Mouse (Mus musculus) embryonic stem cell, embryonic (primary cell): ENCODE data around the gene Jmjd8.

Source experiments
- CTCF ChIA-PET, 4 experiments: fragments of 300-600 bp in 2 of 4; fragments of 350-600 bp in 2 of 4; sonication (Branson Sonifier 250); formaldehyde crosslinking; loops; one replicate each; lab custom pipeline; 2022; ENCODE audit warnings: inconsistent platforms in 2 of 4; lab: Charles Lee
- POLR2A ChIA-PET, 4 experiments: fragments of 300-600 bp in 2 of 4; fragments of 350-600 bp in 2 of 4; sonication (Branson Sonifier 250); formaldehyde crosslinking; loops; one replicate each; lab custom pipeline; 2022; ENCODE audit warnings: antibody characterized with exemption in 4 of 4, inconsistent platforms in 1 of 4; lab: Charles Lee

The Jmjd8 gene

DNA sequence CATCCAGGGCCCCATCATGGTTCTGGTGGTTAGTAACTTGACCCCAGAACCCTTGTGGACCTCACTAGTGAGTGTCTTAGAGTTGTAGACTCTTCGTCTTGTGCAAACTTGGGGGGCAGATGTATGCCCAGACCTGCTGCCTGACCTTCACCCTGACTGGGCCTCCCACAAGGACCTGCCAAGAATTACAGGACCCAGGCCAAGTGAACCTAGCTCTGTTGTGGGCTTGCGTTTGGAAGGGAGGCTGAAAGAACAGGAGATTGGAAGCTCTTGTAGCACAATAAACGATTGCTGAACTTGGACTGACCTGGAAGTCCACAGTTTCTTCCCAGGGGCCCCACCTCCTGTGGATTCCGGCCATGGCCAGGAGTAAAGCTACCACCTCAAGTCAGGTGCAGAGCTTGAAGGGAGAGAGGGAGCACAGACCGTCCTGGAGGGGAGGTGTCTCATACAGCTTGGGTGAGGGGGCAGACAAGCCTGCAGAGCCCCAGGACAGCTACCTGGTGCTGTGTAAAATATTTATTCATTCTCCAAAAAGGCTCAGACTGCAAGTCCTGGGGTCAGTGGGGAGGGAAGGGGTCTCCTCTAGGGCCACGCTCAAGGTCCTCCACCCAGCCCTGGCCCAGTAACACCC is 5.4 kb downstream of the Jmjd8 start:
- ChIA-PET CTCF (interaction anchor here in 3 of 4 experiments (1.0 to 2.1 kb wide), 7 partner anchors 10 to 266 kb away, joined by 3 to 7 read pairs (median 5); partner anchors contain the start of gene Rhot2 (in 2 of the 3)), POLR2A (interaction anchor here in 3 of 4 experiments (0.7 to 9.2 kb wide), 60 partner anchors 8 to 1098 kb away, joined by 3 to 114 read pairs (median 8); partner anchors contain the start of genes Mcrip2 (in 3 of the 3), Rhot2 (in 3 of the 3), Wdr24 (in 3 of the 3) and Wdr90 (in 3 of the 3))

DNA sequence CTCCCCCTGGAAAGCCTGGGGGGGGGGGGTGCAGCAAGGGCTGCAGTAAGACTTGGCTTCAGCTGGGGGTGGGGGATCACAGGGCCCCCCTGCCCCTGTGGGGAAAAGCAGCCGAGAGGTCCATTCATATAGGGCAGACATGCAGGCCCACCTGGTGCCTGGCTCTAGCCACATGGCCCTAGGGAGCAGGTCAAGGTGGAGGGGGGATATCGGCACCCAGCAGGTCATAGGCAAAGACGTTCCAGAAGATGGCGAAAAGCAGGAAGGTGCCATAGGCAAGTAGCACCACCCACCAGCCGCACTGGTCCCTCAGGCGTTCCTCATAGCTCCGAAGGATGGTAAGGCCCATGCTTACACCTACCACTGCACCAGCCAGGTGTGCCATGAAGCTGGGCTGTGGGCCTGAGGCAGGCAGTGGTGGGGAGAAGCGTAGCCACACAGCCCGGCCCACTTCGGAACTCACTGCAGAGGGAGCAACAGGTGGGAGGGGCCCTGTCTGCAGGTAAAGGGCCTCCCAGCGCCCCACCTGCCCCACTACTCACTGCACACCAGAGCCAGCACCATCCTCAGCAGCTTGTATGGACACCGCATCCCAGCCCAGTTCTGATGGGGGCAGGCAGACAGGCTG is 6.0 kb downstream of the Jmjd8 start:
- POLR2A ChIA-PET, result interaction anchor here in 2 of 4 experiments (0.7 to 9.2 kb wide), 16 partner anchors 10 to 398 kb away, joined by 3 to 114 read pairs (median 19); partner anchors contain the start of genes Mcrip2 (in 2 of the 2), Rhot2 (in 2 of the 2), Wdr24 (in 2 of the 2) and Gm20683 (in 1 of the 2)
- CTCF ChIA-PET, result interaction anchor here in 1 of 4 experiments (1.2 to 1.4 kb wide), 2 partner anchors 34 to 111 kb away, joined by 3 read pairs; no protein-coding TSS in a partner anchor

DNA sequence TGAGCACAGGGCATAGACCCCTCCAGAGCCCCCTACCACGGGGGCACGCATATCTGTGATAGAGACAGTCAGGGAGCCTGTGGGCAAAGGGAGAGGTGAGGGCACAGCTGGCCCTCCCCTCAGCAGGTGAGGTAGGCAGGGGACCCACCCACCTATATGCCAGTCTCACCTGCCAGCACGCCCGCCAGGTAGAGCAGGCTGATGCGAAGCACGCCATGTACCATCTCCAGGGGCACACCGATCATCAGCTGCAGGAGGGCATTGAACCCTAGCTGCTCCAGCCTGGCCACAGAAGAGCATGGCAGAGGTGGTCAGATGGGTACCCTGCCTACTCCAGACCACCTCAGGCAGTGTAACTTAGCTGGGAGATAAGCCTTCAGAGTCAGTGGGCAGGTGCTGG is 6.6 kb downstream of the Jmjd8 start:
- ChIA-PET CTCF (interaction anchor here in 1 of 4 experiments (1.2 kb wide), 1 partner anchor 34 kb away, joined by 3 read pairs; no protein-coding TSS in a partner anchor), POLR2A (interaction anchor here in 2 of 4 experiments (2.5 to 9.2 kb wide), 7 partner anchors 9 to 32 kb away, joined by 6 to 114 read pairs (median 44); partner anchors contain the start of genes Rhot2 (in 2 of the 2), Gm20683 (in 1 of the 2), Mcrip2 (in 1 of the 2) and Wdr24 (in 1 of the 2))

DNA sequence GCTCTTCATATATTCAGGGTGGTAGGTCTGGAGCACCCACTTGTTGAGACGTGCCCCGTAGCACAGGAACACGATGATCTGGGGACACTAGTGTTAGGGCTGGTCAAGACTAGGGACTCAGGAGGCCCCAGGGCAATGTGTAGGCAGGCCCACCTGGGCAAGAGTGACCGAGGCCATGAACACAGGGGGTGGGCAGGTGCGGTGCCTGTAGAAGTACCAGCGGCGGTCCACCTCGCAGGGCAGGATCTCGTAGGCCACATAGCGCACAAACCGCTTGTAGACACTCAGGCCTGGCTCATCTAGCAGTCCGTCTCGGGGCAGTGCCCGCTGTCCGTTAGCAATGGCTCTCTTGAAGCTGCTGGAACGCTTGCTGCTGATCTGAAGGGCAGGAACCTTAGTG is 7.1 kb downstream of the Jmjd8 start:
- POLR2A ChIA-PET, result interaction anchor here in 3 of 4 experiments (0.5 to 9.2 kb wide), 21 partner anchors 9 to 1493 kb away, joined by 3 to 114 read pairs (median 4); partner anchors contain the start of genes Mcrip2 (in 3 of the 3), Rhot2 (in 2 of the 3), AC134908.4 (in 1 of the 3) and Chtf18 (in 1 of the 3)
- CTCF ChIA-PET, result interaction anchor here in 2 of 4 experiments (0.7 to 1.4 kb wide), 3 partner anchors 38 to 59 kb away, joined by 3 to 5 read pairs (median 4); no protein-coding TSS in a partner anchor

DNA sequence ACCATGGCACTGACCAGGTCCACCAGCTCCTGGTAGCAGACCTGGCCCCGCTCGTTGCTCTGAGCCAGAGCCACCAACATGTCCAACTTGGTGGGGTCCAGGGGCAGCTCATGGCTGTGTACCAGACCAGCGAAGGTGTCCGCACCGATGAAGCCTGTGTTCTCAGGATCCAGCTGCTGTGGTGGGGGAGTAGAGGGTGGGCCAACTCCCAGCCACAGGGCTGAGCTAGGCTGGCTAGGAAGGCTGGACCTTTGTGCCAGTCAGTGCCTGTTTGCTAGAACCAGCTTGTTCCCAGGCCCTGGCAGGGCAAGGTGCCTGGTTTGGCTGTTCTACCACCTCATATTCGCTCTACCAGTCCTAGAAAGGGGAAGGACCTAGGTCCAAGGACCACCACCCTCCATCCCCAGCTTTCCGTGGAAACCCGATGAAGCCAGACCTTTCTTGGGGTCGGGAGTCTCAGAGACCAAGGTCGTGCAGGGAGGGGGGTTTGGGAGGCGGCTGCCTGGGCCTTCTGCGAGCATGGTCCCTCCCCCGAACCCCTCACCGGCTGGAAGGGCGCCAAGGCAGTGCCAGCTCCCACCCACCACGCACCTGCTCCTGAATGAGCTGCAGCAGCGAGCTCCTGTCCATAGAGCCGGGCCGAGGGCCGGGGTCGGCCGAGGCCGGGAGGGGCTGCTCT is 7.9 kb downstream of the Jmjd8 start:
- POLR2A ChIA-PET, result interaction anchor here (0.5 to 2.6 kb wide), 35 partner anchors 8 to 1494 kb away, joined by 3 to 11 read pairs (median 3); partner anchors contain the start of genes Jmjd8 (in 3 of the 4), Mcrip2 (in 3 of the 4), Wdr24 (in 2 of the 4) and AC134908.4 (in 1 of the 4)
- CTCF ChIA-PET, result interaction anchor here in 2 of 4 experiments (0.7 to 1.5 kb wide), 5 partner anchors 35 to 362 kb away, joined by 3 to 5 read pairs (median 4); no protein-coding TSS in a partner anchor

DNA sequence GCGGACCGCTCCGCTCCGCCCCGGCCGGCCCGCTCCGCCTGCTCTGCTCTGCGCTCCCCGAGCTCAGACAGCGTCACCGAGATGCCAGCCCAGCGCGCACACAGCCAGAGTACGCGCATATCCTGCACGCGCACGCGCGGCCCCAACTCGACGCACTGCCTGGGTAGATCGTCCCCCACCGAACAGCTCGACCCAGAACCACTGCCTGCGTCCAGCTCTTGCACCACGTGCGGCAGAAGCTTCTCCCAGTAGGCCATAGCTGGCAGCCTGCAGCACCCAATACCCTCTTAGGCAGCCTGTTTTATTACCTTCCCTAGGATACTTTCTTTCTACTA is 8.4 kb downstream of the Jmjd8 start, which contains the start of gene Rhbdl1:
Rhbdl1 (minus strand) TSS at position 220 of the 335 bp plus-strand sequence.
- CTCF ChIA-PET, result interaction anchor here in 1 of 4 experiments (0.6 to 1.5 kb wide), 4 partner anchors 36 to 362 kb away, joined by 4 to 5 read pairs (median 4); no protein-coding TSS in a partner anchor
- POLR2A ChIA-PET, result interaction anchor here (0.6 to 2.6 kb wide), 30 partner anchors 7 to 433 kb away, joined by 3 to 11 read pairs (median 3); partner anchors contain the start of genes Jmjd8 (in 3 of the 4), Mcrip2 (in 3 of the 4), Wdr24 (in 2 of the 4) and Chtf18 (in 1 of the 4)

DNA sequence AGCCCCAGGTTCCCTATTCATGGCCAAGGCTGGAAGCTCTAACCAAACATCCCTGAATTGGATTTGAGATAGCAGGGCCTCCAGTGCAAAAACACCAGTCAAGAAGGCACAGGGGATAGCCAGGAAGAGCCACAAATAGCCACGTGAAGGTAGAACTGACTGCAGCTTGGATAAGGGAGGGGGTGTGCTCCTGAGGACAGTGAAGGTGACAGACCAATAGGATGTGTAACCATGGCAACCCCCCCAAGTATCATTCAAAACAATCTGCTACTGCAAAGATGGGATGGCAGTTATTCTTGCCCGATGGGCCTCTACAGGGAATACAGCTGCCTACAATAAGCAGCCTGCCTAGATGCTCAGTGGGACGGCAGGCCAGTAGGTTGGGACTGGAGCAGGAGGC is 8.9 kb downstream of the Jmjd8 start:
- CTCF ChIA-PET, result interaction anchor here in 1 of 4 experiments (0.6 to 1.5 kb wide), 3 partner anchors 36 to 363 kb away, joined by 4 to 5 read pairs (median 4); no protein-coding TSS in a partner anchor
- POLR2A ChIA-PET, result interaction anchor here in 2 of 4 experiments (0.6 to 2.6 kb wide), 18 partner anchors 8 to 433 kb away, joined by 3 to 11 read pairs (median 6); partner anchors contain the start of genes Jmjd8 (in 2 of the 2), Mcrip2 (in 2 of the 2), Wdr24 (in 2 of the 2) and Chtf18 (in 1 of the 2)

DNA sequence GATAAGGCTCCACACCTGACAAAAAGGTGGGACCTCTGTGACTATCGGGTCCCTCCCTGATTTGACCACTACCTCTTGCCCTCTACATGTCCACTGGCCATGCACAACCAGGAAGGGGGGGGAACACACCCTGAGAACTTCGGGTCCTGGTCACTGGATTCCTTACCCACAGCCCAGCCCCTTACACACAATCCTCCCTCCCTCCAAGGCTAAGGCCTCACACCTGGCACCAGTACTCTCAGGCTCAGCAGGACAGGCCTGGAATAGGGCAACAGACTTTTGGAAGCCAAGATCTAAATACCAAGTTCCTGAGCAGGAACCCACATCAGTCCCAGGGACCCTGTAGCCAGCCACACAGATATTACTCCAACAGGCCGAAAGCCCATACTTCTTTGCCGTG is 10.2 kb downstream of the Jmjd8 start:
- CTCF ChIA-PET, result no interaction called here
- POLR2A ChIA-PET, result interaction anchor here in 2 of 4 experiments (1.1 to 2.0 kb wide), 5 partner anchors 9 to 116 kb away, joined by 3 to 5 read pairs (median 5); partner anchors contain the start of gene Mcrip2 (in 2 of the 2)

DNA sequence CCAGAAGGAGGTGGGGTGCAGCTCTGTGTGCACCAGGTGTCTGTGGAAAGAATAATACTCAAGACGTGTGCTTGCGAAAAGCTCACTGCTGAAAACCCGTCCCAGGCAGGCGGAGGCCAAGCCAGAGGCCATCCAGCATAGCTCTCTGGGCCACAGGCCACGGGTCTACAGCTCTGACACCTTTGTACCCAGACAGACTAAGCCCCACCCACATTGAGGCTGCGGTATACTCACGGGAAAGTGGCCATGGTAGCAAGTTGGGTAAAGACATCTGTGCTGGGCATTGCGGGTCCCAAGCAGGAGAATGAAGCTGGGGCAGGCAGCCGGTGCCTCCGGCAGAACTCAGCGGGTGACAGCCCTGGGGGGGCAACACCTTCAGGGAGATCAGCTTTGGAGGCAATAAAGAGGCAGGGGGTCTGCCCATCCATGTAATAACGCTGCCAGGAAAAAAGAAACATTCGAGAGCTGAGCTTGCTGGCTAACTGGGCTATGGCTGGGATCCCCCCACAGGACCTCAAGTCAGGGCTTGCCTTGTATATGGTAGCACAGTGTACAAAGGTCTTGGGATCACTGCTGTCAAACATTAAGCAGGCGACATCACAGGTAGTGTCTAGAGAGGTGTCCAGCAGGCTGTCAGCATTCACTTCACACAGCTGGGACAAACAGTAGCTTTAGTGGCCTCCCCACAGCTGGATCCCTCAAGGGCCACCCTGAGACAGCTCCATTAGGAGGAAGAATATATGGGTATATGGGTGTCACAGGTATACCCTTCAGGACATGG is 11.0 kb downstream of the Jmjd8 start:
- CTCF ChIA-PET, result interaction anchor here in 2 of 4 experiments (0.6 to 0.7 kb wide), 2 partner anchors 116 to 233 kb away, joined by 3 read pairs; no protein-coding TSS in a partner anchor
- POLR2A ChIA-PET, result interaction anchor here in 2 of 4 experiments (0.8 to 2.0 kb wide), 8 partner anchors 8 to 116 kb away, joined by 3 to 5 read pairs (median 4); partner anchors contain the start of gene Mcrip2 (in 2 of the 2)

DNA sequence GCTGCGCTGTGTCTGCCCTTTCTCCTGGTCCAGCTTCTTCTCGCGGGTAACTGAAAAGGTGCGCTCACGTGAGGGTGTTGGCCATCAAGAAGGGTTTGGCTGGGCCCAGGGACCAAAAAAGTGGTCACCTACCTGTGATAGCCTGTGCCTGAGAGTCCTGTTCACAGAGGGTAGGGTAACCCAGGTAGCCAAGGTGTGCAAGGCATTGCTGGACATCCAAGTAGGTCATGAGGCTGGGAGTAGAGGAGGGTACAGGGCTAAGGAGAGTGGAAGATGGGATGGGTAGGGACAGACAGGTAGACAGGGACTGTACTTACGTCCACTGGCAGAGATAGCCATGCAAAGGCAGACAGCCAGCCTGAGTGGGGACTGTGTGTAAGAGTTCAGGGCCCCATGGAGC is 11.9 kb downstream of the Jmjd8 start:
- POLR2A ChIA-PET, result interaction anchor here in 2 of 4 experiments (0.9 to 8.7 kb wide), 6 partner anchors 9 to 31 kb away, joined by 3 to 114 read pairs (median 5); partner anchors contain the start of genes Mcrip2 (in 2 of the 2), Stub1 (in 2 of the 2) and Jmjd8 (in 1 of the 2)
- CTCF ChIA-PET, result no interaction called here

DNA sequence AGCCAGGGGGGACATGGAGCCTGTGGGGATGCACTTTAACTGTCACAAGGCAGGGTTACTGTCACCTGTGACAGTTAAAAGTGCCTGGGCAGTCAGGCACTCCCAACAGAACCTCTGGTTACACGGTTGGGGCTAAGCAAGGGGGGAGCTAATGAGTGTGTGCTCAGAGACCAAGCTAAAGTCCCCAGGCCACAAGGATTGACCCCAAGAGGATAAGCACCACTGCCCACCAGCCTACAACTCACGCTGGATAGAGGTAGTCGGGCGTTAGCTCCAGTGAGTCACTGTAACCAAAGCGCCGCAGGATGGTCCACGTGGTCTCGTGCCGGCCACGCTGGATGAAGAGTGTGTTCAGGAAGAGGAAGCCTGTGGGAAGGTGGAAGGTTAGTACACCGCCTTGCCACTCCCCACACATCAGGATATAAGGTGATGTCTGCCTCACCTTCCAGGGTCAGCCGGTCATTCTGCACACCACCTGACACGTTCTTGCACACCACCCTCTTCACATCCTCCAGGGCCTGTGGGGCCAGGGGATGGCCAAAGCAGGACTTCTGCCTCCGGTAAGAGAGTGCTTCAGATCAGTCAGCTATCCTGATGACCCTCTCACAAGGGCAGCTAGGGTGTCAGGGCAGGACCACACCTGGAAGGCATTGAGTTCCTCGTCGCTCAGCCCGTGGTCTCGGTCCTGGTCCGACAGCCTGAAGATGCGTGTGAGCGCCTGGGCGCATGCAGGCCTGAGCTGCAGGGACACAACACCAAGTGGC is 12.6 kb downstream of the Jmjd8 start, which contains the start of gene Gm20683:
Gm20683 (minus strand) TSS at position 647 of the 764 bp plus-strand sequence.
- CTCF ChIA-PET, result no interaction called here
- POLR2A ChIA-PET, result interaction anchor here in 3 of 4 experiments (1.1 to 8.7 kb wide), 6 partner anchors 8 to 114 kb away, joined by 3 to 114 read pairs (median 4); partner anchors contain the start of genes Stub1 (in 3 of the 3), Chtf18 (in 1 of the 3), Jmjd8 (in 1 of the 3) and Rpusd1 (in 1 of the 3)

DNA sequence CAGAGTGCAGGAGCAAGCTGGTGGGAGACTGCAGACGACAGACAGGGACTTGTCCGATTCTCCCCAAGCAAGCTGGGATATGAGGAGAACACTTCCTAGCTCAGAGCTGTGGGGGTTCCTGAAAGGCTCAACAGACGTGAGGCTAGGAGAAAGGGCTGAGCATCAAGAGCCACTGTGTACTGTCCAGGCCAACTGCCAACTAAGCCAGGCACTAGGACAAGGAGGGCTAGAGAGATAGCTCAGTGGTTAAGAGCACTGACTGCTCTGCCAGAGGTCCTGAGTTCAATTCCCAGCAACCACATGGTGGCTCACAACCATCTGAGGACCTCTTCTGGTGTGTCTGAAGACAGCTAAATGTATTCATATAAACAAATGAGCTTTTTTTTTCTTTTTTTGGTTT is 13.8 kb downstream of the Jmjd8 start:
- ChIA-PET CTCF (interaction anchor here in 2 of 4 experiments (0.7 to 1.3 kb wide), 2 partner anchors 10 to 25 kb away, joined by 3 to 6 read pairs; partner anchors contain the start of gene Stub1 (in 1 of the 2)), POLR2A (interaction anchor here (0.6 to 8.7 kb wide), 7 partner anchors 9 to 352 kb away, joined by 3 to 114 read pairs (median 3); partner anchors contain the start of genes Stub1 (in 3 of the 4) and Jmjd8 (in 2 of the 4))

DNA sequence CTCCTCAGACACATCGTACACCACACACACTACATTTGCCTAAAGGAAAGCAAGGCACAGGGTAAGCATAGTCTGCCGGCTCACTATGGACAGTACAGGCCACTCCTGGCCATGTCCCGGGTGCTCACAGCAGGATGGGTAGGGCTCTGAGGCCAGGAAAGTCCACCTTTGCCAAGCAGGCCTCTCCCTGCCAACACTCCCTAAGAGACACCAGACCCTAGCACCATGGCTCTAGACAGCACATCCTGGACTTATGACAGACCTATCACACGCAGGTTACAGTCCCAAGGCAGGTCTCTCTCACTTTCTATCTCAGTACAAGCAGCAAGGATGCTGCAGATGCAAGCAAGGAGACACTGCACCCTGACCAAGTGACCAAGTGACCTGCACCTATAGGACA is 14.5 kb downstream of the Jmjd8 start:
- ChIA-PET CTCF (interaction anchor here in 1 of 4 experiments (1.3 kb wide), 1 partner anchor 11 kb away, joined by 3 read pairs; the partner anchor contains the start of gene Stub1), POLR2A (interaction anchor here in 3 of 4 experiments (1.0 to 8.7 kb wide), 3 partner anchors 10 to 23 kb away, joined by 3 to 114 read pairs (median 14); partner anchors contain the start of genes Stub1 (in 2 of the 3) and Jmjd8 (in 1 of the 3))

DNA sequence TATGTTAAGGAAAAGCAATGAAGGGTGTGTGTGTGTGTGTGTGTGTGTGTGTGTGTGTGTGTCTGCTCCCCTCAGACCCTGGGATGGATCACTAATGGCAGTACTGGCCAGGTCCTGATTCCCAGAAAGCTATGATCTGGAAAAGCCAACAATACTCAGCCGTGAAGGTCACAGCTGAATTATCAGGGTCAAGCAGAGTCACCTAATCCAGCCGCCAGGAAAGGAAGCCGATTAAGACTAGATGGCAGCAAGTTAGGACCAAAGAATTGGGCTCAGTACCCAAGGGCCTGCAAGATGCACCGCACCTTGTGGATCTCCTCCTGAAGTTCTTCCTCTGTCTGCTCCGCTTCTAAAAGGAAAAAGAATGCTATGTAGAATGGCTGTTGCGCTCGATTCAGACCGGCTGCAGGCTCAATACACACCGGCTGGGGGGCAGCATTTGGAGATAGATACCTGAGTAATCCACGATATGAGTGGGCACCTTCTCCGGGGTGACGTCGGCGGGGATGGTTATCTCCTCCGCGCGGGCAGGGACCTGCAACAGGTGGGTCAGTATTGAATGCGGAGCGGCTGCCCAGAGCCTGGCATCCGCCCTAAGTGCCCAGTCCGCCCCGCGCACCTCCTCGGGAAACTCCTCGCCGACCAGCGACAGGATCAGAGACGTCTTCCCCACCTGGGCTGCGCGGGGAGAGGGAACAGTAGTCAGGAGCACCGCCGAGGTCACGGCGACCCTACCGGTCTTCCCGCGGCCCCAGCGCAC is 15.1 kb downstream of the Jmjd8 start:
- ChIA-PET CTCF (interaction anchor here in 3 of 4 experiments (0.7 to 1.5 kb wide), 10 partner anchors 11 to 165 kb away, joined by 3 to 6 read pairs (median 4); partner anchors contain the start of genes Stub1 (in 3 of the 3), Jmjd8 (in 1 of the 3) and Mcrip2 (in 1 of the 3)), POLR2A (interaction anchor here in 3 of 4 experiments (0.5 to 8.7 kb wide), 35 partner anchors 7 to 1174 kb away, joined by 3 to 114 read pairs (median 4); partner anchors contain the start of genes Mcrip2 (in 3 of the 3), Stub1 (in 3 of the 3), Jmjd8 (in 2 of the 3) and Wdr90 (in 2 of the 3))
